Mouse (Mus musculus) kidney, adult 10 weeks (tissue): Measurements from ENCODE around the gene Gm11554. TPM values are rescaled to one million over a fixed set of nuclear protein-coding genes. Genes with fewer than 3 reads are reported as not detected.

Experiments used
- polyA plus RNA-seq: library from polyadenylated mRNA; stranded (reverse); fragments of 350-450 nt; fragmentation: Illumina TruSeq; extraction: RNeasy Lipid Tissue Mini Kit (QIAGEN cat#74804); gene quantifications from one replicate; pipeline ENCODE4 v1.2.3, GENCODE M21; 2014; ENCODE audit warnings: low read depth, low replicate concordance

Gm11554 gene
- not detected for polyA plus RNA-seq

DNA sequence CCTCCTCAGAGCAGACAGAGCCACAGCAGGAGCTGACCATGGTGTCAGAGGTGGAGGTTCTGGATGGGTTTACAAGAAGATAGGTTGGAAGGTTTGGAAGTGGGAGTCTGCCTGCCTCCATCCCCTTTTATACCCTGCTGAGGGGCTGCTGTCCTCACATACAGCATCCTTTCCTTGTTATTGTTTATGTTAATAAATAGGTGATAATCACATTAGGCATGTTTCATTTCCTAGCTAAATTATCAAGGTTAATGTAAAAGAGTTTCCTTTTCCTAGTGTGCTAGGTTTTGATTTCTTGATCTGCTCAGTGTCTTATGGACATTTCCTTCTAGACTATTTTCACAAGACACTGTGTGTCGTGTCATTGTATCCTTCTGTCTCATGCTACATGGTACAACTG, at the start of gene Gm11554:
Gm11554 (minus strand) TSS at position 101 of the 400 bp plus-strand sequence.

GRCm38 (mm10) chr11:99851508-99851907, 47.3 kb upstream of the Gm11554 start, which contains the start of gene Krtap4-16:
Gene Krtap4-16, minus strand, starts transcription at chr11:99851608.

DNA sequence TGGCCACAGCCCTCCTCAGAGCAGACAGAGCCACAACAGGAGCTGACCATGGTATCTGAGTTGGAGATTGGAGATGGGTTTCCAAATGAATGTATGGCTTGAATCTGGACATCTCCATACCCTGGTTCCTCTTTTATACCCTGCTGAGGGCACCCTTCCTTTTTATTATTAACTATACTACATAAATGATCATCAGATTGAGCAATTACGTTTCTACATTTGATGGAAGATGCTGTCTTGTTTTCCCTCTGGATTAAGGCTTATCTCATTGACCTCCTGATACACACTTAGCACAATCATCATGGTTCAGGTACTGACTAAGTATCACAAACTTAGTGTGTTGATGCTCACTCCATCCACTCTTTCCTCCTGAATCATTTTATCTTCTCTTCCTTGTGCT, 33.7 kb upstream of the Gm11554 start, which contains the start of gene 2300003K06Rik:
2300003K06Rik (minus strand) TSS at position 101 of the 400 bp plus-strand sequence.

DNA sequence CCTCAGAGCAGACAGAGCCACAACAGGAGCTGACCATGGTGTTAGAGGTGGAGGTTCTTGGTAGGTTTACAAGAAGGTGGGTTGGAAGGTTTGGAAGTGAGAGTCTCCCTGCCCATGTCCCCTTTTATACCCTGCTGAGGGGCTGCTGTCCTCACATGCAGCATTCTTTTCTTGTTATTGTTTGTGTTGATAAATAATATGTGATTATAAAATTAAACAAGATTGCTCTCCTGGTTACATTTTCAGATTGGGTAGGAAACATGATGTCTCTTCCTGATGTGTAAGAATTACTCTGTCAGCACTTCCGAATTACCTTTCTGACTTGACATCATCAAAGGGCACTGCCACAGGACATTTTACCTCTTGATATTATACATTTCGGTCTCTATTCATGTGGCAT, 11.3 kb upstream of the Gm11554 start, which contains the start of gene Gm11564:
Gm11564 (minus strand) TSS at position 101 of the 400 bp plus-strand sequence.

DNA sequence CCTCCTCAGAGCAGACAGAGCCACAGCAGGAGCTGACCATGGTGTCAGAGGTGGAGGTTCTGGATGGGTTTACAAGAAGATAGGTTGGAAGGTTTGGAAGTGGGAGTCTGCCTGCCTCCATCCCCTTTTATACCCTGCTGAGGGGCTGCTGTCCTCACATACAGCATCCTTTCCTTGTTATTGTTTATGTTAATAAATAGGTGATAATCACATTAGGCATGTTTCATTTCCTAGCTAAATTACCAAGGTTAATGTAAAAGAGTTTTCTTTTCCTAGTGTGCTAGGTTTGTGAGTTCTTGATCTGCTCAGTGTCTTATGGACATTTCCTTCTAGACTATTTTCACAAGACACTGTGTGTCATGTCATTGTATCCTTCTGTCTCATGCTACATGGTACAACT, 5.5 kb upstream of the Gm11554 start, which contains the start of gene Krtap4-13:
Krtap4-13 (minus strand) TSS at position 101 of the 400 bp plus-strand sequence.

DNA sequence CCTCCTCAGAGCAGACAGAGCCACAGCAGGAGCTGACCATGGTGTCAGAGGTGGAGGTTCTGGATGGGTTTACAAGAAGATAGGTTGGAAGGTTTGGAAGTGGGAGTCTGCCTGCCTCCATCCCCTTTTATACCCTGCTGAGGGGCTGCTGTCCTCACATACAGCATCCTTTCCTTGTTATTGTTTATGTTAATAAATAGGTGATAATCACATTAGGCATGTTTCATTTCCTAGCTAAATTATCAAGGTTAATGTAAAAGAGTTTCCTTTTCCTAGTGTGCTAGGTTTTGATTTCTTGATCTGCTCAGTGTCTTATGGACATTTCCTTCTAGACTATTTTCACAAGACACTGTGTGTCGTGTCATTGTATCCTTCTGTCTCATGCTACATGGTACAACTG, 5.4 kb downstream of the Gm11554 start, which contains the start of gene Gm11569:
Gm11569 (minus strand) TSS at position 101 of the 400 bp plus-strand sequence.

GRCm38 (mm10) chr11:99793367-99793766, 10.9 kb downstream of the Gm11554 start, which contains the start of gene Gm11596:
Gene Gm11596, minus strand, starts transcription at chr11:99793467.

DNA sequence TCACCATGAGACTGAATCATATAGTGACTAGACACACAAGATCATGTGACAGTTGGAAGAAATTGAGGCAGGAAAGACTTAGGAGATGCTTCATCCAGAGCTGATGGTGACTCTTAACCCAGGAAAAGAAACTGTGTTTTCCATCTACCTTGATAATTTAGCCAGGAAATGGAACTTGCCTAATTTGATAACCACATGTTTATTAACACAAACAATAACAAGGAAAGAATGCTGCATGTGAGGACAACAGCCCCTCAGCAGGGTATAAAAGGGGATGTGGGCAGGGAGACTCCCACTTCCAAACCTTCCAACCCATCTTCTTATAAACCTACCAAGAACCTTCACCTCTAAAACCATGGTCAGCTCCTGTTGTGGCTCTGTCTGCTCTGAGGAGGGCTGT, 19.3 kb downstream of the Gm11554 start, which contains the start of gene Krtap4-9:
Krtap4-9 (plus strand) TSS at position 301 of the 400 bp plus-strand sequence.

GRCm38 (mm10) chr11:99780604-99781003, 23.6 kb downstream of the Gm11554 start, which contains the start of gene Krtap4-8:
Gene Krtap4-8, minus strand, starts transcription at chr11:99780704.

DNA sequence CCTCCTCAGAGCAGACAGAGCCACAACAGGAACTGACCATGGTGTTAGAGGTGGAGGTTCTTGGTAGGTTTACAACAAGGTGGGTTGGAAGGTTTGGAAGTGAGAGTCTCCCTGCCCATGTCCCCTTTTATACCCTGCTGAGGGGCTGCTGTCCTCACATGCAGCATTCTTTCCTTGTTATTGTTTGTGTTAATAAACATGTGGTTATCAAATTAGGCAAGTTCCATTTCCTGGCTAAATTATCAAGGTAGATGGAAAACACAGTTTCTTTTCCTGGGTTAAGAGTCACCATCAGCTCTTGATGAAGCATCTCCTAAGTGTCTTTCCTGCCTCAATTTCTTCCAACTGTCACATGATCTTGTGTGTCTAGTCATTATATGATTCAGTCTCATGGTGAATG, 31.4 kb downstream of the Gm11554 start, which contains the start of gene Gm11595:
Gm11595 (minus strand) TSS at position 101 of the 400 bp plus-strand sequence.

Other genes starting within 250 kb of the Gm11554 start
- not detected for gene Krtap3-2, start 247.6 kb downstream of the Gm11554 start, polyA plus RNA-seq
- gene Gm11939, start 245.0 kb downstream of the Gm11554 start, polyA plus RNA-seq: not detected
- gene Krtap3-1, start 237.8 kb downstream of the Gm11554 start, polyA plus RNA-seq: not detected
- not detected for gene Krtap1-5, start 223.4 kb downstream of the Gm11554 start, polyA plus RNA-seq
- not detected for gene Krtap1-4, start 220.8 kb downstream of the Gm11554 start, polyA plus RNA-seq
- not detected for gene Krtap1-3, start 213.1 kb downstream of the Gm11554 start, polyA plus RNA-seq
- gene Krtap9-3, start 206.3 kb downstream of the Gm11554 start, polyA plus RNA-seq: not detected
- gene Gm11938, start 201.1 kb downstream of the Gm11554 start, polyA plus RNA-seq: not detected
- not detected for gene Gm11937, start 194.3 kb downstream of the Gm11554 start, polyA plus RNA-seq
- not detected for gene Krtap2-4, start 189.6 kb downstream of the Gm11554 start, polyA plus RNA-seq
- gene Gm11562, start 184.0 kb downstream of the Gm11554 start, polyA plus RNA-seq: not detected
- gene Krtap4-1, start 176.2 kb downstream of the Gm11554 start, polyA plus RNA-seq: not detected
- gene Krtap4-2, start 169.4 kb downstream of the Gm11554 start, polyA plus RNA-seq: not detected
- gene Krtap4-7, start 160.4 kb downstream of the Gm11554 start, polyA plus RNA-seq: not detected
- gene Gm11555, start 154.2 kb downstream of the Gm11554 start, polyA plus RNA-seq: not detected
- not detected for gene Gm11563, start 145.5 kb downstream of the Gm11554 start, polyA plus RNA-seq
- not detected for gene Krtap4-6, start 138.5 kb downstream of the Gm11554 start, polyA plus RNA-seq
- not detected for gene Gm14190, start 113.7 kb downstream of the Gm11554 start, polyA plus RNA-seq
- gene Gm14180, start 70.2 kb downstream of the Gm11554 start, polyA plus RNA-seq: not detected
- gene Gm11595, start 31.5 kb downstream of the Gm11554 start, polyA plus RNA-seq: not detected
- not detected for gene Krtap4-8, start 23.7 kb downstream of the Gm11554 start, polyA plus RNA-seq
- not detected for gene Krtap4-9, start 19.2 kb downstream of the Gm11554 start, polyA plus RNA-seq
- gene Gm11596, start 11.0 kb downstream of the Gm11554 start, polyA plus RNA-seq: not detected
- not detected for gene Gm11569, start 5.5 kb downstream of the Gm11554 start, polyA plus RNA-seq
- not detected for gene Krtap4-13, start 5.4 kb upstream of the Gm11554 start, polyA plus RNA-seq
- gene Gm11564, start 11.2 kb upstream of the Gm11554 start, polyA plus RNA-seq: not detected
- not detected for gene 2300003K06Rik, start 33.6 kb upstream of the Gm11554 start, polyA plus RNA-seq
- gene Krtap4-16, start 47.2 kb upstream of the Gm11554 start, polyA plus RNA-seq: not detected
- gene Gm11568, start 53.5 kb upstream of the Gm11554 start, polyA plus RNA-seq: not detected
- not detected for gene Gm11559, start 60.0 kb upstream of the Gm11554 start, polyA plus RNA-seq
- not detected for gene Krtap9-1, start 68.9 kb upstream of the Gm11554 start, polyA plus RNA-seq
- not detected for gene Gm11567, start 74.7 kb upstream of the Gm11554 start, polyA plus RNA-seq
- gene Krtap31-1, start 103.5 kb upstream of the Gm11554 start, polyA plus RNA-seq: not detected
- gene Gm11565, start 110.3 kb upstream of the Gm11554 start, polyA plus RNA-seq: not detected
- gene Krtap31-2, start 131.8 kb upstream of the Gm11554 start, polyA plus RNA-seq: not detected
- gene Krtap9-5, start 144.0 kb upstream of the Gm11554 start, polyA plus RNA-seq: not detected
- not detected for gene Krtap29-1, start 174.6 kb upstream of the Gm11554 start, polyA plus RNA-seq
- gene Krtap16-1, start 182.2 kb upstream of the Gm11554 start, polyA plus RNA-seq: not detected
- not detected for gene Krtap17-1, start 189.5 kb upstream of the Gm11554 start, polyA plus RNA-seq
- not detected for gene Krt33a, start 211.8 kb upstream of the Gm11554 start, polyA plus RNA-seq
- gene Krt33b, start 225.4 kb upstream of the Gm11554 start, polyA plus RNA-seq: not detected
- not detected for gene Krt34, start 237.1 kb upstream of the Gm11554 start, polyA plus RNA-seq
- gene Krt31, start 246.1 kb upstream of the Gm11554 start, polyA plus RNA-seq: not detected